Mouse (Mus musculus): Measurements from ENCODE around the gene Syt15. TPM values are rescaled to one million over a fixed set of nuclear protein-coding genes. Genes with fewer than 3 reads are reported as not detected.
A peak's percentile ranks its signal among the peaks of the same experiment; 100 is the strongest.

Syt15 gene
- polyA plus RNA-seq, 1 experiment from 2014 or later: 0.92 TPM

- WGBS: 3% methylated on average over 43 of the region's 52 CpGs
- H3K4me2 ChIP-seq (replicated peaks; ENCODE audit: low read depth, low read length): peak within 1 kb of the TSS; percentile 97
- ATAC-seq (ENCODE audit: low FRiP score, low TSS enrichment): peak; percentile 69
- H3K9ac ChIP-seq (replicated peaks; ENCODE audit: low read length): peak within 1 kb of the TSS; percentile 68
- H3K4me1 ChIP-seq (ENCODE audit: insufficient read depth, low read length): peaks cover 7% of the 10 kb centered on the region
- H3K36me3 ChIP-seq (ENCODE audit: insufficient read depth, low read length): no peaks in the 10 kb centered on the region
- H3K4me3 ChIP-seq (ENCODE audit: low read length): peak within 1 kb of the TSS; percentile 73
- H3K9me3 ChIP-seq (ENCODE audit: low read length): no peaks in the 10 kb centered on the region
- H3K27ac ChIP-seq (ENCODE audit: low read length): no peak within 1 kb of the TSS
- H3K27me3 ChIP-seq (ENCODE audit: insufficient read depth, low read length): peaks cover 3% of the 10 kb centered on the region; the same call in 1 of the 2 replicates
These were observed 18.0 kb upstream of the Syt15 start, which contains the start of gene Gprin2 for GRCm38 (mm10) chr14:34201231-34202035. Gene Gprin2, minus strand, starts transcription at chr14:34201653.

- 80% methylated on average over 6 of the region's 6 CpGs for WGBS
- Histone ChIP-seq H3K9me3 (ENCODE audit: low read length) (no peaks in the 10 kb centered on the region), H3K4me2 (replicated peaks; ENCODE audit: low read depth, low read length) (no peak overlapping the region), H3K4me1 (ENCODE audit: insufficient read depth, low read length) (no peaks in the 10 kb centered on the region), H3K4me3 (ENCODE audit: low read length) (no peak overlapping the region), H3K27ac (ENCODE audit: low read length) (no peak overlapping the region), H3K27me3 (ENCODE audit: insufficient read depth, low read length) (no peaks in the 10 kb centered on the region), H3K36me3 (ENCODE audit: insufficient read depth, low read length) (no peaks in the 10 kb centered on the region), H3K9ac (replicated peaks; ENCODE audit: low read length) (no peak overlapping the region)
- ATAC-seq (ENCODE audit: low FRiP score, low TSS enrichment): no peak
These were observed 11.4 kb upstream of the Syt15 start for GRCm38 (mm10) chr14:34207996-34208395.

- no peaks in the 10 kb centered on the region for H3K4me1 ChIP-seq (ENCODE audit: insufficient read depth, low read length)
- H3K36me3 ChIP-seq (ENCODE audit: insufficient read depth, low read length): no peaks in the 10 kb centered on the region
- WGBS: 50% methylated on average over 2 of the region's 2 CpGs
- H3K27ac ChIP-seq (ENCODE audit: low read length): no peak overlapping the region
- no peaks in the 10 kb centered on the region for H3K9me3 ChIP-seq (ENCODE audit: low read length)
- H3K4me2 ChIP-seq (replicated peaks; ENCODE audit: low read depth, low read length): no peak overlapping the region
- no peak for ATAC-seq (ENCODE audit: low FRiP score, low TSS enrichment)
- no peak overlapping the region for H3K9ac ChIP-seq (replicated peaks; ENCODE audit: low read length)
- H3K4me3 ChIP-seq (ENCODE audit: low read length): no peak overlapping the region
- no peaks in the 10 kb centered on the region for H3K27me3 ChIP-seq (ENCODE audit: insufficient read depth, low read length)
These were observed 10.7 kb upstream of the Syt15 start for GRCm38 (mm10) chr14:34208651-34209050.

- Histone ChIP-seq H3K4me2 (replicated peaks; ENCODE audit: low read depth, low read length) (no peak overlapping the region), H3K27me3 (ENCODE audit: insufficient read depth, low read length) (no peaks in the 10 kb centered on the region), H3K36me3 (ENCODE audit: insufficient read depth, low read length) (no peaks in the 10 kb centered on the region), H3K9ac (replicated peaks; ENCODE audit: low read length) (no peak overlapping the region), H3K27ac (ENCODE audit: low read length) (no peak overlapping the region), H3K4me3 (ENCODE audit: low read length) (no peak overlapping the region), H3K4me1 (ENCODE audit: insufficient read depth, low read length) (no peaks in the 10 kb centered on the region), H3K9me3 (ENCODE audit: low read length) (no peaks in the 10 kb centered on the region)
- no peak for ATAC-seq (ENCODE audit: low FRiP score, low TSS enrichment)
- 58% methylated on average over 4 of the region's 4 CpGs for WGBS
These were observed 10.3 kb upstream of the Syt15 start for GRCm38 (mm10) chr14:34209080-34209479.

- H3K9me3 ChIP-seq (ENCODE audit: low read length): no peaks in the 10 kb centered on the region
- no peak overlapping the region for H3K4me3 ChIP-seq (ENCODE audit: low read length)
- H3K4me2 ChIP-seq (replicated peaks; ENCODE audit: low read depth, low read length): no peak overlapping the region
- no peaks in the 10 kb centered on the region for H3K36me3 ChIP-seq (ENCODE audit: insufficient read depth, low read length)
- H3K9ac ChIP-seq (replicated peaks; ENCODE audit: low read length): no peak overlapping the region
- H3K27me3 ChIP-seq (ENCODE audit: insufficient read depth, low read length): no peaks in the 10 kb centered on the region
- WGBS: 88% methylated on average over 4 of the region's 4 CpGs
- no peak for ATAC-seq (ENCODE audit: low FRiP score, low TSS enrichment)
- H3K27ac ChIP-seq (ENCODE audit: low read length): no peak overlapping the region
- peaks cover 3% of the 10 kb centered on the region; the same call in 1 of the 2 replicates for H3K4me1 ChIP-seq (ENCODE audit: insufficient read depth, low read length)
These were observed 9.5 kb upstream of the Syt15 start for GRCm38 (mm10) chr14:34209942-34210341.

GRCm38 (mm10) chr14:34215451-34216127 lies 3.8 kb upstream of the Syt15 start:
- peaks cover 9% of the 10 kb centered on the region; the same call in 1 of the 2 replicates for H3K4me1 ChIP-seq (ENCODE audit: insufficient read depth, low read length)
- H3K27ac ChIP-seq (ENCODE audit: low read length): peak overlapping the region; percentile 58
- H3K9ac ChIP-seq (replicated peaks; ENCODE audit: low read length): no peak overlapping the region
- H3K36me3 ChIP-seq (ENCODE audit: insufficient read depth, low read length): no peaks in the 10 kb centered on the region
- ATAC-seq (ENCODE audit: low FRiP score, low TSS enrichment): peak; percentile 80
- no peaks in the 10 kb centered on the region for H3K9me3 ChIP-seq (ENCODE audit: low read length)
- no peak overlapping the region for H3K4me2 ChIP-seq (replicated peaks; ENCODE audit: low read depth, low read length)
- WGBS: 43% methylated on average over 6 of the region's 6 CpGs
- H3K27me3 ChIP-seq (ENCODE audit: insufficient read depth, low read length): peaks cover 15% of the 10 kb centered on the region
- H3K4me3 ChIP-seq (ENCODE audit: low read length): no peak overlapping the region

- Histone ChIP-seq H3K27me3 (ENCODE audit: insufficient read depth, low read length) (peaks cover 15% of the 10 kb centered on the region), H3K4me2 (replicated peaks; ENCODE audit: low read depth, low read length) (peak overlapping the region; percentile 56), H3K27ac (ENCODE audit: low read length) (no peak overlapping the region), H3K36me3 (ENCODE audit: insufficient read depth, low read length) (no peaks in the 10 kb centered on the region), H3K9ac (replicated peaks; ENCODE audit: low read length) (0 out of 2 replicates have a peak overlapping the region, but pooled peaks have one; percentile 33), H3K4me3 (ENCODE audit: low read length) (peak overlapping the region; percentile 32), H3K9me3 (ENCODE audit: low read length) (no peaks in the 10 kb centered on the region), H3K4me1 (ENCODE audit: insufficient read depth, low read length) (peaks cover 6% of the 10 kb centered on the region; the same call in 1 of the 2 replicates)
- peak; percentile 62; the same call in 1 of the 2 replicates for ATAC-seq (ENCODE audit: low FRiP score, low TSS enrichment)
- WGBS: 3% methylated on average over 28 of the region's 29 CpGs
These were observed 397 bp downstream of the Syt15 start for GRCm38 (mm10) chr14:34219786-34220198.

- ATAC-seq (ENCODE audit: low FRiP score, low TSS enrichment): no peak
- H3K4me3 ChIP-seq (ENCODE audit: low read length): no peak overlapping the region
These were observed 1.0 kb downstream of the Syt15 start for GRCm38 (mm10) chr14:34220426-34220825.

GRCm38 (mm10) chr14:34221416-34222077 lies 2.2 kb downstream of the Syt15 start:
- no peak overlapping the region for H3K4me3 ChIP-seq (ENCODE audit: low read length)
- H3K4me1 ChIP-seq (ENCODE audit: insufficient read depth, low read length): peaks cover 6% of the 10 kb centered on the region; the same call in 1 of the 2 replicates
- H3K36me3 ChIP-seq (ENCODE audit: insufficient read depth, low read length): no peaks in the 10 kb centered on the region
- H3K9me3 ChIP-seq (ENCODE audit: low read length): no peaks in the 10 kb centered on the region
- H3K9ac ChIP-seq (replicated peaks; ENCODE audit: low read length): no peak overlapping the region
- no peak overlapping the region for H3K27ac ChIP-seq (ENCODE audit: low read length)
- ATAC-seq (ENCODE audit: low FRiP score, low TSS enrichment): no peak
- 67% methylated on average over 5 of the region's 5 CpGs for WGBS
- H3K4me2 ChIP-seq (replicated peaks; ENCODE audit: low read depth, low read length): no peak overlapping the region
- peaks cover 15% of the 10 kb centered on the region for H3K27me3 ChIP-seq (ENCODE audit: insufficient read depth, low read length)

More at GRCm38 (mm10) chr14:34220426-34220825, 1.0 kb downstream of the Syt15 start:
- H3K36me3 ChIP-seq (ENCODE audit: insufficient read depth, low read length): no peaks in the 10 kb centered on the region
- peaks cover 15% of the 10 kb centered on the region for H3K27me3 ChIP-seq (ENCODE audit: insufficient read depth, low read length)
- no peak overlapping the region for H3K27ac ChIP-seq (ENCODE audit: low read length)
- H3K4me2 ChIP-seq (replicated peaks; ENCODE audit: low read depth, low read length): no peak overlapping the region
- H3K9me3 ChIP-seq (ENCODE audit: low read length): no peaks in the 10 kb centered on the region
- 72% methylated on average over 5 of the region's 5 CpGs for WGBS
- H3K4me1 ChIP-seq (ENCODE audit: insufficient read depth, low read length): peaks cover 6% of the 10 kb centered on the region; the same call in 1 of the 2 replicates
- no peak overlapping the region for H3K9ac ChIP-seq (replicated peaks; ENCODE audit: low read length)

Measured in kidney, embryonic 16.5 days (tissue).